Mouse (Mus musculus) CH12.LX (cell line): ENCODE results near the gene Chrdl2. TPM values are rescaled to one million over a fixed set of nuclear protein-coding genes. Genes with fewer than 3 reads are reported as not detected.

Experiments used
- DNase-seq: peaks from one replicate; pipeline ENCODE4 v3.0.0-alpha.2; 2013; ENCODE audit errors: extremely low read depth
- H3K27ac ChIP-seq: 2 replicates; pipeline ENCODE4 v1.5.1; 2012; ENCODE audit warnings: low read depth, mild to moderate bottlenecking, control low read depth, moderate library complexity; ENCODE audit not compliant: insufficient read depth
- H3K27me3 ChIP-seq: replicated peaks from 2 replicates; pipeline ENCODE3; 2012; ENCODE audit warnings: inconsistent platforms
- H3K36me3 ChIP-seq, 2 experiments: replicated peaks in 1 of 2; 2 replicates each; pipeline versions ENCODE3 to v1.6.1; 2012; ENCODE audit warnings: inconsistent platforms in 1 of 2, low read length in 1 of 2, mild to moderate bottlenecking in 1 of 2, mixed read lengths in 1 of 2, moderate library complexity in 1 of 2; ENCODE audit not compliant: control insufficient read depth in 1 of 2, insufficient read depth in 1 of 2
- H3K4me1 ChIP-seq, 2 experiments: 2 replicates each; pipeline ENCODE4 v1.6.1; 2012; ENCODE audit warnings: inconsistent platforms in 1 of 2, moderate library complexity in 1 of 2; ENCODE audit not compliant: insufficient read depth in 2 of 2, control insufficient read depth in 1 of 2
- H3K4me2 ChIP-seq: 2 replicates; pipeline ENCODE4 v1.6.1; 2012; ENCODE audit warnings: low read depth, mild to moderate bottlenecking, control low read depth; ENCODE audit not compliant: poor library complexity, insufficient read depth, severe bottlenecking
- H3K4me3 ChIP-seq, 3 experiments: fragments of 150-350 bp in 1 of 3; sonication (generic) in 1 of 3; replicated peaks in 1 of 3; 2 replicates each; pipeline versions ENCODE3 to v1.5.1; 2011 to 2012; ENCODE audit warnings: low read depth in 2 of 3, low read length in 2 of 3, mild to moderate bottlenecking in 2 of 3, moderate library complexity in 2 of 3, control low read depth in 1 of 3, improper control_type of control experiment in 1 of 3, inconsistent platforms in 1 of 3, mixed read lengths in 1 of 3; ENCODE audit not compliant: poor library complexity in 1 of 3
- H3K79me2 ChIP-seq: replicated peaks from 2 replicates; pipeline ENCODE4 v1.6.1; 2012; ENCODE audit warnings: mild to moderate bottlenecking, moderate library complexity; ENCODE audit not compliant: control insufficient read depth, poor library complexity, insufficient read depth, severe bottlenecking; ENCODE audit errors: extremely low read depth
- H3K9ac ChIP-seq: 2 replicates; pipeline ENCODE4 v1.6.1; 2012; ENCODE audit warnings: low read depth, mild to moderate bottlenecking, control low read depth, moderate library complexity; ENCODE audit not compliant: insufficient read depth
- H3K9me3 ChIP-seq: replicated peaks from 2 replicates; pipeline ENCODE3; 2012; ENCODE audit warnings: low read length, inconsistent platforms, mixed read lengths
- CHD2 ChIP-seq: IDR thresholded peaks from 2 replicates; pipeline ENCODE4 v1.6.1; 2011; ENCODE audit warnings: low read length, improper control_type of control experiment
- CTCF ChIP-seq, 2 experiments: IDR thresholded peaks in 1 of 2; conservative IDR thresholded peaks in 1 of 2; 2 replicates each; pipeline ENCODE4 v1.5.1; 2011 to 2012; ENCODE audit warnings: low read depth in 2 of 2, low read length in 2 of 2, improper control_type of control experiment in 1 of 2, inconsistent platforms in 1 of 2, mild to moderate bottlenecking in 1 of 2, moderate library complexity in 1 of 2
- IRF4 ChIP-seq: IDR thresholded peaks from 2 replicates; pipeline ENCODE4 v1.6.1; 2014; ENCODE audit warnings: low read depth, mild to moderate bottlenecking, inconsistent platforms, low read length, improper control_type of control experiment
- MAFK ChIP-seq: IDR thresholded peaks from 2 replicates; pipeline ENCODE4 v1.6.1; 2011; ENCODE audit warnings: low read length, improper control_type of control experiment; ENCODE audit not compliant: insufficient replicate concordance
- MAZ ChIP-seq: IDR thresholded peaks from 2 replicates; pipeline ENCODE4 v1.6.1; 2012; ENCODE audit warnings: low read depth, mild to moderate bottlenecking, inconsistent platforms, low read length, improper control_type of control experiment, moderate library complexity
- MEF2A ChIP-seq: IDR thresholded peaks from 2 replicates; pipeline ENCODE4 v1.6.1; 2014; ENCODE audit warnings: low read depth, mild to moderate bottlenecking, inconsistent platforms, low read length, improper control_type of control experiment, borderline replicate concordance
- NRF1 ChIP-seq: IDR thresholded peaks from 2 replicates; pipeline ENCODE4 v1.6.1; 2014; ENCODE audit warnings: low read depth, mild to moderate bottlenecking, inconsistent platforms, low read length, improper control_type of control experiment, moderate library complexity
- POLR2A ChIP-seq: IDR thresholded peaks from 2 replicates; pipeline ENCODE4 v1.6.1; 2011; ENCODE audit warnings: low read depth, mild to moderate bottlenecking, improper control_type of control experiment, low read length
- POLR2AphosphoS2 ChIP-seq: IDR thresholded peaks from 2 replicates; pipeline ENCODE4 v1.6.1; 2011; ENCODE audit warnings: low read depth, low read length, improper control_type of control experiment
- SIN3A ChIP-seq: IDR thresholded peaks from 2 replicates; pipeline ENCODE4 v1.6.1; 2012; ENCODE audit warnings: low read length, improper control_type of control experiment, inconsistent platforms
- ZC3H11A ChIP-seq: IDR thresholded peaks from 2 replicates; pipeline ENCODE4 v1.6.1; 2012; ENCODE audit warnings: low read depth, mild to moderate bottlenecking, inconsistent platforms, low read length, improper control_type of control experiment
- ZKSCAN1 ChIP-seq: IDR thresholded peaks from 2 replicates; pipeline ENCODE4 v1.6.1; 2012; ENCODE audit warnings: low read depth, inconsistent platforms, low read length, improper control_type of control experiment, borderline replicate concordance
- dilution Hi-C: fragments of 300-500 bp; cut with MboI; formaldehyde crosslinking; loops from 2 replicates; pipeline ENCODE4 v1.14.3; 2020; ENCODE audit warnings: low sequenced_read_pairs; ENCODE audit not compliant: extremely low pct_unique_long_range_greater_than_20kb, extremely low pct_ligation_motif_present
- in situ Hi-C: fragments of 300-500 bp; cut with MboI; formaldehyde crosslinking; loops from 3 replicates; pipeline ENCODE4 v1.14.3; 2019; ENCODE audit warnings: low sequenced_read_pairs, low pct_ligation_motif_present, low pct_unique_long_range_greater_than_20kb, mixed read lengths
- polyA plus RNA-seq: library from polyadenylated mRNA; unstranded; fragments of >175 nt; gene quantifications from 2 replicates; pipeline ENCODE4 v1.2.1, GENCODE M21; 2012; ENCODE audit warnings: low read depth; ENCODE audit not compliant: insufficient read length
- total RNA-seq, 2 experiments: library from RNA; depleted of rRNA; stranded (reverse); fragments of 300-350 nt in 1 of 2; fragments of >200 nt in 1 of 2; gene quantifications; 2 replicates each; pipeline ENCODE4 v1.2.3; 2012 to 2014

Gene Chrdl2
- total and polyA plus RNA-seq, 3 experiments = not detected

DNA sequence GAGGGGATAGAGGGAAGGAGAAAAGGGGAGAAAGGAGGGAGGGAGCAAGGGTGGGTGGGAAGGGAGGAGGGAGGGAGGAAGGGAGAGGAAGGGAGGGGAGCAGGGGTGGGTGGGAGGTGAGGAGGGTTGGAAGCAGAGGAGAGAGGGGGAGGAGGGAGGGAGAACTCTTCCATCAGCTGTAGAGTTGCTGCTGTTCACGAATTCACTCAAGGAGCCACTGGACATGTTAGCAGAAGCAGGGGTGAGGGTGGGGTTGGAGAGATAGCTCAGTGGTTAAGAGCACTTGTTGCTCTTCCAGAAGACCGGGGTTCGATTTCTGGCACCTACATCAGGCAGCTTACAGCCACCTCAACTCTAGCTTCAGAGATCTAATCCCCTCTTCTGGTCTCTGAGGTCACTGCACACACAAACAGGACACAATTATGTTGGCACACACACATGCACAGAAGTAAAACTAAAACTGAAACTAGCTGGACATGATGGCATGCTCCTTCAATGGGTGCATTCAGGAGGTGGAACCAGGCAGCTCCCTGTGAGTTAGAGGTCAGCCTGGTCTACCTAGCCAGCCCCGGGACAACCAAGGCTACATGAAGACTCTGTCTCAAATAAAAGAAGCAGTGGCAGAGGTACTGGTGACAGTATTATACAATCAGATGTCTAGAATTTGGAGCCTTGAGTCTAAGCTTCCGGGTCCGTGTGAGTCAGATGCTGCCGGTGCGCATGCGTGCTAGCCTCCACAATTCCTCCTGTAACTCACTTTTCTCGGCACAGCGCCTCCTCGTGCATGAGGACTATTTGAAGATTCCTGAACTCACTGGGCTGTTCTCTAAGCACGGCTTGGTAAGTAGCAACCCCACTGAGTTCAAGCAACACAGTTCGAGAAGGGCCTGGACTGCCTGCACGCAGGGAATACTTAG is 15.9 kb upstream of the Chrdl2 start:
- Histone ChIP-seq H3K4me3 (no peak overlapping the region), H3K79me2 (no peaks in the 10 kb centered on the region), H3K4me1 (peaks cover 0 to 6% of the 10 kb centered on the region in 2 experiments; a peak in 1 of 4 replicates), H3K9me3 (no peaks in the 10 kb centered on the region), H3K27me3 (no peaks in the 10 kb centered on the region), H3K36me3 (no peaks in the 10 kb centered on the region), H3K9ac (no peak overlapping the region), H3K4me2 (no peak overlapping the region), H3K27ac (no peak overlapping the region)
- DNase-seq = no peak
- in situ Hi-C loops (no loop called here), dilution Hi-C loops (no loop called here)
- no peak for TF ChIP-seq MAZ
- no peak for TF ChIP-seq MEF2A
- no peak for TF ChIP-seq IRF4
- TF ChIP-seq POLR2A = no peak
- TF ChIP-seq CHD2 = no peak
- no peak for TF ChIP-seq CTCF (conservative IDR thresholded peaks at IDR 0.05 in 1 of 2, IDR thresholded peaks at IDR 0.05 in 1 of 2; ENCODE audit: low read depth in 2 of 2, low read length in 2 of 2)
- TF ChIP-seq MAFK = no peak

- in situ Hi-C loops = no loop called here
- TF ChIP-seq POLR2AphosphoS2 (no peak), NRF1 (no peak), ZC3H11A (no peak), ZKSCAN1 (no peak), SIN3A (no peak)
Measured at GRCm38 (mm10) chr7:99990990-99991707, 14.8 kb upstream of the Chrdl2 start.

More at GRCm38 (mm10) chr7:99990990-99991707, 14.8 kb upstream of the Chrdl2 start:
- Histone ChIP-seq H3K4me1 (peaks cover 0 to 6% of the 10 kb centered on the region in 2 experiments; a peak in 1 of 4 replicates), H3K9me3 (no peaks in the 10 kb centered on the region), H3K9ac (no peak overlapping the region), H3K79me2 (no peaks in the 10 kb centered on the region), H3K4me3 (no peak overlapping the region), H3K27me3 (no peaks in the 10 kb centered on the region), H3K27ac (no peak overlapping the region), H3K36me3 (no peaks in the 10 kb centered on the region), H3K4me2 (no peak overlapping the region)
- no peak for DNase-seq
- dilution Hi-C loops = no loop called here
